Mouse (Mus musculus) hindbrain, embryonic 15.5 days (tissue): ENCODE measurements around the gene Atxn7l2. TPM values are rescaled to one million over a fixed set of nuclear protein-coding genes. Genes with fewer than 3 reads are reported as not detected.
A peak's percentile ranks its signal among the peaks of the same experiment; 100 is the strongest.

Experiments
- ATAC-seq: fragments of 200-750 bp; cut with Nextera tagmentation; 2 replicates; pipeline ENCODE4 v1.8.0; 2017; ENCODE audit warnings: low read depth, moderate number of reproducible peaks, moderate TSS enrichment; ENCODE audit not compliant: low FRiP score
- H3K27ac ChIP-seq: fragments of 300-500 bp; sonication (generic); replicated peaks from 2 replicates; pipeline ENCODE4 v1.5.1; 2015; ENCODE audit warnings: mild to moderate bottlenecking, inconsistent platforms
- H3K27me3 ChIP-seq: fragments of 300-500 bp; sonication (generic); 2 replicates; pipeline ENCODE4 v1.6.1; 2015; ENCODE audit warnings: control low read depth, inconsistent platforms
- H3K36me3 ChIP-seq: fragments of 300-500 bp; sonication (generic); 2 replicates; pipeline ENCODE4 v1.6.1; 2015; ENCODE audit warnings: control low read depth, inconsistent platforms
- H3K4me1 ChIP-seq: fragments of 300-500 bp; sonication (generic); replicated peaks from 2 replicates; pipeline ENCODE4 v1.6.1; 2015; ENCODE audit warnings: control low read depth, inconsistent platforms
- H3K4me2 ChIP-seq: fragments of 300-500 bp; sonication (generic); 2 replicates; pipeline ENCODE4 v1.6.1; 2015; ENCODE audit warnings: moderate library complexity, mild to moderate bottlenecking, inconsistent platforms
- H3K4me3 ChIP-seq: fragments of 300-500 bp; sonication (generic); 2 replicates; pipeline ENCODE4 v1.5.1; 2015; ENCODE audit warnings: mild to moderate bottlenecking, inconsistent platforms
- H3K9ac ChIP-seq: fragments of 300-500 bp; sonication (generic); 2 replicates; pipeline ENCODE4 v1.6.1; 2015; ENCODE audit warnings: inconsistent platforms
- H3K9me3 ChIP-seq: fragments of 300-500 bp; sonication (generic); 2 replicates; pipeline ENCODE4 v1.6.1; 2016; ENCODE audit warnings: control low read depth, inconsistent platforms
- WGBS: fragments of 180-500 bp; shearing (Covaris S2); methylation state at CpG from one replicate; pipeline ENCODE4 v1.1.7; 2015; 5-methylcytosine and 5-hydroxymethylcytosine counted together
- polyA plus RNA-seq: library from polyadenylated mRNA; unstranded; fragments of >200 nt; fragmentation: Nextera tagmentation; extraction: Ambion mirVana; gene quantifications from 2 replicates; pipeline ENCODE4 v1.2.1, GENCODE M21; 2015

Gene Atxn7l2
- polyA plus RNA-seq, 1 experiment from 2014 or later: 24.3 TPM

GRCm38 (mm10) chr3:108225711-108226557 lies 15.2 kb upstream of the Atxn7l2 start:
- H3K27me3 ChIP-seq: peaks cover 53% of the 10 kb centered on the region
- H3K4me2 ChIP-seq: peak overlapping the region; percentile 71
- H3K4me3 ChIP-seq: peak overlapping the region; percentile 41
- ATAC-seq: peak; percentile 11; the same call in 1 of the 2 replicates
- 2% methylated on average over 65 of the region's 67 CpGs for WGBS
- no peaks in the 10 kb centered on the region for H3K9me3 ChIP-seq
- peak overlapping the region; percentile 36 for H3K9ac ChIP-seq
- no peaks in the 10 kb centered on the region for H3K36me3 ChIP-seq
- H3K4me1 ChIP-seq: peaks cover 18% of the 10 kb centered on the region
- no peak overlapping the region for H3K27ac ChIP-seq

- no peak for ATAC-seq
- Histone ChIP-seq H3K36me3 (no peaks in the 10 kb centered on the region), H3K4me2 (no peak overlapping the region), H3K4me3 (no peak overlapping the region), H3K27me3 (peaks cover 29% of the 10 kb centered on the region), H3K4me1 (peaks cover under 1% of the 10 kb centered on the region; the same call in 1 of the 2 replicates), H3K9ac (no peak overlapping the region), H3K9me3 (no peaks in the 10 kb centered on the region), H3K27ac (no peak overlapping the region)
- WGBS: 74% methylated on average over 3 of the region's 3 CpGs
These were observed 9.9 kb upstream of the Atxn7l2 start for GRCm38 (mm10) chr3:108220661-108221060.

- Histone ChIP-seq H3K9ac (no peak overlapping the region), H3K9me3 (no peaks in the 10 kb centered on the region), H3K36me3 (no peaks in the 10 kb centered on the region), H3K4me1 (peaks cover 13% of the 10 kb centered on the region), H3K4me2 (no peak overlapping the region), H3K27me3 (no peaks in the 10 kb centered on the region), H3K27ac (no peak overlapping the region), H3K4me3 (no peak overlapping the region)
- ATAC-seq: no peak
- 31% methylated on average over 5 of the region's 5 CpGs for WGBS
These were observed 4.0 kb upstream of the Atxn7l2 start for GRCm38 (mm10) chr3:108214734-108215133.

GRCm38 (mm10) chr3:108212406-108212805 lies 1.7 kb upstream of the Atxn7l2 start:
- ATAC-seq: no peak
- no peaks in the 10 kb centered on the region for H3K36me3 ChIP-seq
- no peak overlapping the region for H3K4me3 ChIP-seq
- H3K27ac ChIP-seq: peak overlapping the region; percentile 97; the same call in 1 of the 2 replicates
- 90% methylated on average over 8 of the region's 8 CpGs for WGBS
- no peaks in the 10 kb centered on the region for H3K9me3 ChIP-seq
- H3K9ac ChIP-seq: no peak overlapping the region
- no peak overlapping the region for H3K4me2 ChIP-seq
- H3K27me3 ChIP-seq: no peaks in the 10 kb centered on the region
- peaks cover 32% of the 10 kb centered on the region for H3K4me1 ChIP-seq

- peak overlapping the region; percentile 97 for H3K27ac ChIP-seq
- WGBS: 52% methylated on average over 6 of the region's 6 CpGs
- no peak for ATAC-seq
These were observed 1.1 kb upstream of the Atxn7l2 start for GRCm38 (mm10) chr3:108211845-108212244.

GRCm38 (mm10) chr3:108209946-108210770 lies 576 bp downstream of the Atxn7l2 start:
- no peaks in the 10 kb centered on the region for H3K27me3 ChIP-seq
- H3K27ac ChIP-seq: peak overlapping the region; percentile 97
- peak overlapping the region; percentile 53 for H3K4me3 ChIP-seq
- peaks cover 18% of the 10 kb centered on the region for H3K36me3 ChIP-seq
- H3K9me3 ChIP-seq: no peaks in the 10 kb centered on the region
- peak overlapping the region; percentile 75 for H3K9ac ChIP-seq
- H3K4me1 ChIP-seq: peaks cover 32% of the 10 kb centered on the region
- peak overlapping the region; percentile 88 for H3K4me2 ChIP-seq
- under 1% methylated on average over 57 of the region's 72 CpGs for WGBS
- peak; percentile 94 for ATAC-seq

More at GRCm38 (mm10) chr3:108211845-108212244, 1.1 kb upstream of the Atxn7l2 start:
- Histone ChIP-seq H3K36me3 (peaks cover 1% of the 10 kb centered on the region; the same call in 1 of the 2 replicates), H3K4me3 (peak overlapping the region; percentile 53; the same call in 1 of the 2 replicates), H3K9me3 (no peaks in the 10 kb centered on the region), H3K4me1 (peaks cover 32% of the 10 kb centered on the region), H3K9ac (no peak overlapping the region), H3K27me3 (no peaks in the 10 kb centered on the region), H3K4me2 (peak overlapping the region; percentile 70)

GRCm38 (mm10) chr3:108209536-108209935 lies 1.2 kb downstream of the Atxn7l2 start:
- H3K27me3 ChIP-seq: no peaks in the 10 kb centered on the region
- H3K4me1 ChIP-seq: peaks cover 32% of the 10 kb centered on the region
- H3K9me3 ChIP-seq: no peaks in the 10 kb centered on the region
- H3K27ac ChIP-seq: peak overlapping the region; percentile 97
- no peak; the same call in 1 of the 2 replicates for ATAC-seq
- H3K9ac ChIP-seq: peak overlapping the region; percentile 75
- peak overlapping the region; percentile 88 for H3K4me2 ChIP-seq
- H3K4me3 ChIP-seq: peak overlapping the region; percentile 53
- peaks cover 25% of the 10 kb centered on the region for H3K36me3 ChIP-seq
- 4% methylated on average over 8 of the region's 8 CpGs for WGBS

GRCm38 (mm10) chr3:108209001-108209400 lies 1.7 kb downstream of the Atxn7l2 start:
- ATAC-seq: no peak
- Histone ChIP-seq H3K9ac (peak overlapping the region; percentile 75), H3K27me3 (no peaks in the 10 kb centered on the region), H3K36me3 (peaks cover 29% of the 10 kb centered on the region), H3K4me1 (peaks cover 32% of the 10 kb centered on the region), H3K27ac (peak overlapping the region; percentile 97), H3K9me3 (no peaks in the 10 kb centered on the region), H3K4me2 (peak overlapping the region; percentile 88), H3K4me3 (peak overlapping the region; percentile 53)
- 49% methylated on average over 3 of the region's 3 CpGs for WGBS

GRCm38 (mm10) chr3:108206731-108207375 lies 3.9 kb downstream of the Atxn7l2 start:
- Histone ChIP-seq H3K4me1 (peaks cover 24% of the 10 kb centered on the region), H3K9me3 (no peaks in the 10 kb centered on the region), H3K4me2 (no peak overlapping the region), H3K4me3 (no peak overlapping the region), H3K36me3 (peaks cover 48% of the 10 kb centered on the region), H3K27ac (no peak overlapping the region), H3K27me3 (no peaks in the 10 kb centered on the region), H3K9ac (no peak overlapping the region)
- WGBS: 83% methylated on average over 15 of the region's 15 CpGs
- ATAC-seq: no peak

- Histone ChIP-seq H3K9ac (no peak overlapping the region), H3K4me2 (no peak overlapping the region), H3K4me1 (peaks cover 27% of the 10 kb centered on the region), H3K36me3 (peaks cover 48% of the 10 kb centered on the region), H3K4me3 (no peak overlapping the region), H3K27me3 (no peaks in the 10 kb centered on the region), H3K27ac (no peak overlapping the region), H3K9me3 (no peaks in the 10 kb centered on the region)
- WGBS: 89% methylated on average over 8 of the region's 8 CpGs
- no peak for ATAC-seq
These were observed 5.1 kb downstream of the Atxn7l2 start for GRCm38 (mm10) chr3:108205601-108206000.

- Histone ChIP-seq H3K27me3 (no peaks in the 10 kb centered on the region), H3K4me2 (no peak overlapping the region), H3K27ac (no peak overlapping the region), H3K36me3 (peaks cover 48% of the 10 kb centered on the region), H3K4me3 (no peak overlapping the region), H3K4me1 (peaks cover 36% of the 10 kb centered on the region), H3K9me3 (no peaks in the 10 kb centered on the region), H3K9ac (no peak overlapping the region)
- 93% methylated on average over 11 of the region's 11 CpGs for WGBS
- no peak for ATAC-seq
These were observed 6.3 kb downstream of the Atxn7l2 start for GRCm38 (mm10) chr3:108204470-108204869.
